Mouse (Mus musculus) embryonic stem cell, embryonic (primary cell): ENCODE results near the gene Pde8b.
"Not testable (repeated sequence)": the region's sequence is repeated elsewhere in the genome, so short reads cannot be mapped to it uniquely, and the experiment has no call there.

Experiments used
- CTCF ChIA-PET, 4 experiments: fragments of 300-600 bp in 2 of 4; fragments of 350-600 bp in 2 of 4; sonication (Branson Sonifier 250); formaldehyde crosslinking; loops; one replicate each; lab custom pipeline; 2022; ENCODE audit warnings: inconsistent platforms in 2 of 4; lab: Charles Lee
- POLR2A ChIA-PET, 4 experiments: fragments of 300-600 bp in 2 of 4; fragments of 350-600 bp in 2 of 4; sonication (Branson Sonifier 250); formaldehyde crosslinking; loops; one replicate each; lab custom pipeline; 2022; ENCODE audit warnings: antibody characterized with exemption in 4 of 4, inconsistent platforms in 1 of 4; lab: Charles Lee

The Pde8b gene

DNA sequence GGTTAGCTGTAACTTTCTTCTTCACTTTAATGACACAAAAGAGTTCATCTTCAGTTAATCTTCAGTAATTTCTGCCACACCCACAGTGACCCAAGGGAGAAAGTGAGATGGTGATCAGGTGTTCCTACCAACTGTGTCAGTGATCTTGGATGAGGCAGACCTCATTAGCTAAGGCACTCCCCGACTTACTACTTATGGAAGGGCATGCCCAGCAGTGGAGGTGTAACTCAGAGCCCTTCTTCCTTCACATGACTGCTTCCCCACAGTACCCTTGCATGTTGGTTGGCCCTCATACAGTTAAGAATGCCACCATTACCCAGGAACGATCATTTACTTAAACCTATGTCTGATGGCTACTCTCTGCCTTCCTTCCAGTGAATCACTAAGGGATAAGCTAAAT lies 25.6 kb downstream of the Pde8b start:
- CTCF ChIA-PET: no interaction called here

DNA sequence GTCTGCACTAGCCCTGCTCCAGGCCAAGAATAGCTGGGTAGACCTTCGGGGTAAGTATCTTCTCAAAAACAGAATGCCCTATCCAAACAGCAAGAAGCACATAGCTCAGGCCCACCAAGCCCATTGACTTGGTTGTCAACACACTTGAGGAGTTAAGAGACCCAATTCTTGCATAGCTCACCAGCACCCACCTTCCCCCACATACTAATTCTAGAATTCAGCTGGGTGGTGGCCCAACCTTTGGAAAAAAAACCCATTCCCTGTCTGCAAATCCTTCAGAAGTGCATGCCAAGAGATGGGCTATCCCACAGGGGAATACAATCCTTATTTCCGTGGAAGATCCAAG lies 26.7 kb downstream of the Pde8b start:
- CTCF ChIA-PET: interaction anchor here in 2 of 4 experiments (0.6 to 0.7 kb wide), 2 partner anchors 19 to 1876 kb away, joined by 3 read pairs; no protein-coding TSS in a partner anchor
- POLR2A ChIA-PET: interaction anchor here in 2 of 4 experiments (0.6 to 1.2 kb wide), 3 partner anchors 44 to 220 kb away, joined by 3 to 4 read pairs (median 3); no protein-coding TSS in a partner anchor

More for the DNA sequence above, 25.6 kb downstream of the Pde8b start:
- POLR2A ChIA-PET: interaction anchor here in 1 of 4 experiments (0.9 kb wide), 1 partner anchor 26 kb away, joined by 3 read pairs; the partner anchor contains the start of gene Pde8b

DNA sequence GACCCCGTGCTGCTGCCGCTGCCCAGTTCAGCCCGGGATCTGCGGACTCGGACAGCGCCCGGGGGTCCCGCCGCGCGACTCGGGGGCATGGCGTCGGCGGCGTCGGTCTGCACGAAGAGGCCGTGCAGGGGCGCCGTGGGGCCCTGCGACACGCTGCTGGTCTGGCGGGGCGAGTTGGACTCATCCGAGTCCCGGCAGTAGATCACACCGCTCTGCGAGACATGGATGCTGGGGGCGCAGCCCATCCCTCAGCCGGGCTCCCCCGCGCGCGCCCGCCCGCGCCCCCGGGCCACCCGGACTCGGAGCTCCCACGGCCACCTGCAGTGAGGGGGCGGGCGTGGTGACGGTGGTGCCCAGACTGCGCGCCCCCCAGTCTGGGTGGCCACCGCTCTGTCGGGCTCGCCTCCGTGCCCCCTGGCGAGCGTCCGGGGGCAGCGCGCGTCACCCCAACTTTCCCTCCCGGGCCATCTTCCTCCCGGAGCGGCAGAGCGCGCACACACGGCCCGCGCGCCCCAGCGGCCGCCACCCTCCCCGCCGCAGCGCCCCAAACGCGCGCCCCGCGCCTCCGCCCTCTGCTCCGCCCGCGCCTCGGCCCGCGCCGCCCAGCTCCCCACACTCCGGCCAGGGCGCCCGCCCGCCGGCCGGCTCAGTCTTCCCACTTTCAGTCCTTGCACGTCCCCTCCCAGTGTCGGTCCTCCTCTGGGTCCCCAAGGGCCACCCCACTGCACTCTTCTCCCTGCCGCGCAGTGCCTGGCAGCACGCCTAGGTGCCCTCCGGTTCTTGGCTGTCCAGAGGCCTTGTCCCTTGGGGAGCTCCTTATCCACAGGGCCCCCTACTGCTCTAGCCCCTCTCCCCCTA lies 27.3 kb downstream of the Pde8b start:
- POLR2A ChIA-PET: interaction anchor here in 3 of 4 experiments (0.6 to 1.3 kb wide), 8 partner anchors 43 to 282 kb away, joined by 3 to 7 read pairs (median 4); no protein-coding TSS in a partner anchor
- CTCF ChIA-PET: interaction anchor here (0.6 to 1.2 kb wide), 5 partner anchors 18 to 1877 kb away, joined by 3 to 12 read pairs (median 3); partner anchors contain the start of gene Wdr41 (in 1 of the 4)

DNA sequence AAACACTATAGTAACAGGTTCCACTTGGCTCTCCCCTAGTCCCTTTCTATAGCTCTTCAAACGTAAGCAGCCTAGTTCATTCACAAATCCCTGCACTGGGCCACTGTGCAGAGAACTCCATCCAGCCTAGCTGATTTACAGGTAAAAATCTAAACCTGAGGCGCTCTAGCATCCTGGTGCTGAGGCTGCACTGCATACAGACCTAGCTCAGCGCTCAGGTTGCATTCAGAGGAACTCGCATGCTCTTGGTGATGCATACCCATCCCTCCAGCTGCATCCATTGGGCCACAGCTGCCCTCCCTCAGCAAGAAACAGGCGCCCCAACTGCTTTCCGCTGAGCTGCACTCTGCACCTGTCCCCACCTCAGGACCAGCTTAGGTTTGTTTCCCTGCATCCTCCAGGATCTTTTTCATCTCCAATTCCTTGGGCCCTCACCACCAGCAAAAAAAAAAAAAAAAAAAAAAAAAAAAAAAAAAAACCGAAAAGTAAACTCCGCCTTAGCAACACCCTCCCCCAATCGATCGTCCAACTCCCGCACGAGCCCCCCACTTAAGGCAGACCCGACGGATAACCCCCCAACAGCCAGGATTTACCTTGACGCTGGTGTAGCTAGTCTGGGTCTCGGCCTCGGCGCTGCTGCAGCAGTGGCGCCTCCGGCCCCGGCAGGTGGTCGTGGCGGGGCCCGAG lies 28.1 kb downstream of the Pde8b start:
- CTCF ChIA-PET: interaction anchor here in 3 of 4 experiments (0.5 to 1.2 kb wide), 5 partner anchors 18 to 910 kb away, joined by 3 to 12 read pairs (median 4); partner anchors contain the start of genes Sv2c (in 1 of the 3) and Wdr41 (in 1 of the 3)
- POLR2A ChIA-PET: interaction anchor here (0.6 to 1.3 kb wide), 13 partner anchors 12 to 792 kb away, joined by 3 to 7 read pairs (median 4); no protein-coding TSS in a partner anchor

DNA sequence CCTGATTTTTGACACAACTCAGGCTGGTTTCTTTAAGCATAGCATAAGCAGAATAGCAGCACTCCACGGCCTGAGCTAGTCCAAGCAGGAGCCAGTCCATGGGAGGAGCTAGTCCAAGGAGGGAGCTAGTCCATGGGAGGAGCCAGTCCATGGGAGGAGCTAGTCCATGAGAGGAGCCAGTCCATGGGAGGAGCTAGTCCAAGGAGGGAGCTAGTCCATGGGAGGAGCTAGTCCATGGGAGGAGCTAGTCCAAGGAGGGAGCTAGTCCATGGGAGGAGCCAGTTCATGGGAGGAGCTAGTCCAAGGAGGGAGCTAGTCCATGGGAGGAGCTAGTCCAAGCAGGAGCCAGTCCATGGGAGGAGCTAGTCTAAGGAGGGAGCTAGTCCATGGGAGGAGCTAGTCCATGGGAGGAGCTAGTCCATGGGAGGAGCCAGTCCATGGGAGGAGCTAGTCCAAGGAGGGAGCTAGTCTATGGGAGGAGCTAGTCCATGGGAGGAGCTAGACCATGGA lies 34.4 kb downstream of the Pde8b start:
- ChIA-PET CTCF (interaction anchor here in 2 of 4 experiments (0.5 to 0.6 kb wide), 3 partner anchors 107 to 685 kb away, joined by 3 to 4 read pairs (median 4); partner anchors contain the start of gene Zbed3 (in 1 of the 2)), POLR2A (interaction anchor here in 3 of 4 experiments (0.7 to 2.0 kb wide), 10 partner anchors 11 to 240 kb away, joined by 3 to 8 read pairs (median 4); partner anchors contain the start of gene Wdr41 (in 1 of the 3))

DNA sequence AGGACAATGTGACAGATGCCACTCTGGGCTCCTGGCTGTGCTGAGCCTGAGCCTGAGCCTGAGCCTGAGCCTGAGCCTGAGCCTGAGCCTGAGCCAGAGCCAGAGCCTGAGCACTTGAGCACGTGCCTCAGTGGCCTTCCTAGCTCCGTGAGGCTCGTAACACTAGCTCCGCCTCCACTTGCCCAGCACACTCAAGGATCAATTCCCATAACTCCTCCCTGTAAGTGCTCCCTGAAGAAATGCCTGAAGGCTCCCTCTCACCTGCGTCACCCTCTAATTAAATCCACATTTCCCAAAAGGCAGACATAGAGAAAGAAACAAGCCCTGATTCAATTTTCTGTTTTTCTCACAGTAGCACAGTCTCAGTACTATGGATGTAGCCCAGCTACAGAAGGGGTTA lies 37.8 kb downstream of the Pde8b start:
- ChIA-PET CTCF (no interaction called here), POLR2A (no interaction called here)

DNA sequence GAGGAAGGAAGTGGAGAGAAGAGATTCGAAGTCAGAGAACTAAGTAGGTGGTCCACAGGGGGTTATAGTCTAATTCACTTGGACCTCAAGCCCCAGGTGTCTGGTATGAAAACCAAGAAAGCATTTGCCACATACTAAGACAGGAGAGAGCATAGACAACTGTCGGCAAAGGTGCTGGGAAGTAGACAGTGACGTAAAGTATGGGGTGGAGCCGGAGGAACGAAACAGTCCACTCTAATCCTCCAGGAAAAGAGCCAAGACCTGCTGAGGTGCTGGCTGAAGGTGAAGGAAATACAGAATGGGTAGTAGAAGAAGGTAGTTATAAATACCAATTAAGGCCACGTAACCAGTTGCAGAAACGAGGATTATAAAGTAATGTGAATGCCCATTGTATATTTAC lies 42.8 kb downstream of the Pde8b start:
- POLR2A ChIA-PET, CTCF ChIA-PET: not testable (repeated sequence)

DNA sequence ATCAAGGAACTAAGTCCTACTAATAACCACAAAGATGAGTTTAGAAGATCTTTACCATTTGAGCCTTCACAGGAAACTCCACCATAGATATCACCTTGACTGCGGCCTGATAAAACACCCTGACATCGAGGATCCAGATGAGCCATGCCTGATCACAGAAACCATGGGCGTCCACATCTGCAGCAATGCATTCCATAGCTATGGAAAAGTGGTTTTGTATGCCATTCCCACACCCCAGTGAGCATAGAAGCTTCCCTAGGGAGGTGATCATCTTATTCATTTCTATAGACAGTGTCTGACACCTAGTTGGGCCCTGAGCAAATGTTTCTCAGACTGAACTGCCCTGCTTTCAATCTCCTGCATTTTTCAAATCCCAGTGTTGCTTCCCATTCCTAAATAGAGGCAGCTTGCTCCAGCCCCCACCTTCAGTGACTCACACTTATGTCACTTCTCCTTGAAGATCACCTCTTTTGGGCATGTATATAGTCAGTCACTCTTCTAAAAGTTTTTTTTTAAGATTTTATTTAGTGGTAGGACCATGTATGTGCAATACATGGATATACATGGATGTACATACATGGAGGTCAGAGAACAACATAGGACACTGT lies 47.9 kb downstream of the Pde8b start:
- CTCF ChIA-PET: no interaction called here
- POLR2A ChIA-PET: no interaction called here

DNA sequence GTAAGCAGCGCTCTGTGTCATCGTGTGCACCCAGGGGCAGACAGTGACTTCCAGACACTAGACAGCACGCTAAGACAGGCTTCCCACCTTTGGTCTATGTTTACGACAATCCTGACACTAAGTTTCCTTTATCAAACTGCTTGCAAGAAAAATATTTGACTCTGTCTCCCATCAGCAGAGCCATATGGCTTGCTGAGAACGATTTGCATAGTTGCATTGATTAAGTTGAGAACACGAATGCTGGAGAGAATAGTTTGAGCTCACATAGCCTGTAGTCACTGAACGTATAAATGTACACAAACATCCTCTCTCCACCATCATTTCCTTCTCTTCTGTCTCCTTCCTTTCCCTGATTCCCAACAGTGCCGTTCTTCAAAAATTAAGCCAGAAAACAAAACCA lies 49.3 kb downstream of the Pde8b start:
- CTCF ChIA-PET: no interaction called here
- POLR2A ChIA-PET: no interaction called here

DNA sequence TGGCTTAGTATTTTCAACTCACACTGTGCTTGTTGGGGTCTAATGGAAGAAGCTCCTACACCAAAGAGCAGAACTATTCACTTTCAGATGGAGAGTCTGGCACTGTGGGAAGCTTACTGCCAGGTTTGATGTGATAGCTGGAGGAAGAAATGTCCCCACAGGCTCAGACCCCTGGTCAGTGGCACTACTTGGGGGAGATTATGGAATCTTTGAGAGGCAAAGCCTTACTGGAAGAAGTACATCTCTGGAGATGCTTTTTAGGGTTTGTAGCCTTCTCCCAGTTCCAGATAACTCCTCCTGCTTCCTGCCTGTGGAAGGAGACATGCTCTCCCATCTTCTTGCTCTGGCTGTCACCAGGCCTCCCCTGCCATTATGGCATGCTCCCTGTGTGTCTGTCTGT lies 50.1 kb downstream of the Pde8b start:
- POLR2A ChIA-PET: no interaction called here
- CTCF ChIA-PET: interaction anchor here in 1 of 4 experiments (0.7 kb wide), 1 partner anchor 88 kb away, joined by 3 read pairs; no protein-coding TSS in a partner anchor

DNA sequence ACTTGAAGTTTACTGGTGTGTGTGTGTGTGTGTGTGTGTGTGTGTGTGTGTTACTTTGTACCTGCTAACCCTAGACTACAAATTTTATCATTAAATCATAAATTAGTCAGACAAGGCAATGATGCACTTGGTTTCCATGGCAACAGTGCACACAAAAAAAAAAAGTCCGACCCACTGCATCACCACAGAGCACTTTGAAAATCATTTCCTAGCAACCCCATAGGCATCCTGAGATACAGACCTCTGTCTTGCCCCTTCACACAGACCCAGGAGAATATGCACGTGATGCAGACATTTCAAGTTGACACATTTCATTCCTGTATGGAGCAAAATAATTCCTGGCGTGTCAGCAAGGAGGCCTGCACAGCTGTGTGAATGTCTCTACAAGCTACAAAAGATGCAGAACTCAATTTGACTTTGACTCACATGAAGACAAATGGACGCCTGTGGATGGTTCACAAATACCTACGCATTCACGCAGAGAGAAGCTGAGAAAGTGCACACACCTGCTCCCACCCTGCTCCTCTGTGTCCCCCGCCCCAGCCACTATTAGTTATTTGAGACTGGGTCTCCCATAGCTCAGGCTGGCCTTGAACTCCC lies 53.9 kb downstream of the Pde8b start:
- CTCF ChIA-PET: no interaction called here
- POLR2A ChIA-PET: interaction anchor here in 1 of 4 experiments (0.9 to 1.3 kb wide), 2 partner anchors 20 to 128 kb away, joined by 4 to 7 read pairs; no protein-coding TSS in a partner anchor

DNA sequence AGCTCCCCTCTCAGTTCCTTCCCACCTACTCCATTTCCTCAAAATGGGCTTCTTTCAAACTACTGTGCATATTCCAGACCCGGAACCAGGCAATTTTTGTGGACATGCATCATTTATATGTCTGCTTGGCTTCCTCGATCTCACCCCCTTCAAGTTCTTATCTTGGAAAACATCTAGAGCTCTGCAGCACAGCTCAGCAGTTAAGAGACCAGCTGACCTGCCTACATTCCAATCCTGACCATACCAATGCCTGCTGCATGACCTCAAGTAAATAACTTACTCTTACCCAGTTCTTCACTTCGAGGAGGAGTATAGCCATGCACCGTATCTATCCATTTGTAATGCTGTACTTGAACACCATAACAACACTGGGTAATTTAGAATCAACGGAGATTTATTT lies 58.2 kb downstream of the Pde8b start:
- ChIA-PET POLR2A (no interaction called here), CTCF (no interaction called here)

DNA sequence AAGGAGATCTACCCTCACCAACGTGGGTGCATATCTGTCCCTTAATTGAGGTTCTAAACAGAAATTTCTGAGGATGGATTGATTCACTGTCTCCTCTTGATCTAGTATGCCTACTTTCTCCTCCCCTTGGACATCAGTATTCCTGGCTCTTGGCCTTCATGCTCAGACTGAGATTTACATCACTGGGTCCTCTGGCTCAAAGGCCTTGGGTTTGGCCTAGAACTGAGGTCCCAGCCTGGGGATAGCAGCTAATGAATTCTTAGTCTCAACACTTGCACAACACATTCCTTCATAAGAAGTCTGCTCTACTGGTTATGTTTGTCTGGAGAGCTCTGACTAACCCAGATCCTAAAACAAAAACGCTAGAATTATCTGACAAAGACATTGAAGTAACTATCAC lies 61.0 kb downstream of the Pde8b start:
- CTCF ChIA-PET: no interaction called here
- POLR2A ChIA-PET: no interaction called here

DNA sequence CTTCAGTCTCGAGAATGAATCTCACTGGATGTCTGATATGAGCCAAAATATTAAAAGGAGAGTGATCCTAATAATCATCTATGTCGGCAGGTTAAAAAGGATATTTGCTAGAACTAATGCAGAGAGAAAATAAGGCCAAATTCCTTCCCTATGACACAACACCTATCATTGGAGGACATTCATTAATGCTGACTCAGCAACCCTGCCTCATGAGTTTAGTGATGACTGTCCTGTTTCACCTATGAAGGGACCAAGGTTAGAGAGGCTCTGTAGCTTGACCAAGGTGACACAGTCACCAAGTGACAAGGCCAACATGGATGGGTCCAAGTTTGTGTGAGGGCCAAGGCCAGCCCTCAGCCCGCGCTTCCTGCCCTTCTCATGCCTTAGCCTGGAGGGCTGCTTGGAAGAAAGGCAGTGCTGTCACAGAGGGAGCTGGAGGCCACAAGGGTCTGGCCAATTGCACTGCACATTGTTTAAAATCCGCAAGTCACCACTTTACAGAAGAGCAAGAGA lies 62.9 kb downstream of the Pde8b start:
- CTCF ChIA-PET: no interaction called here
- POLR2A ChIA-PET: interaction anchor here in 1 of 4 experiments (1.3 kb wide), 1 partner anchor 21 kb away, joined by 4 read pairs; no protein-coding TSS in a partner anchor

DNA sequence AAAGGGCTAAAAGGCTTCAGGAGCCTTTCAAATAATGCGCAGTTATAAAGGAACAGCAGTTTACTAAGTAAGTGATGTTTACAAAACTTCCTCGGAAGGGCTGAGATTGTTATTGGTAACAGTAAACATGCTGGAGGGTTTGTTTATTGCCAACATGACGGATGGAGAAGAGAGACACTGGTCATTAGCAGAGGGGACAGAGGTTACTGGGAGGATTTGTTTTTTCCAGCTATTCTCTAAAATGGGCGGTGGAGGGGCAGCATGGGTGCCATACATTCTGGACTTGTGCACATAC lies 63.4 kb downstream of the Pde8b start:
- ChIA-PET CTCF (no interaction called here), POLR2A (interaction anchor here in 1 of 4 experiments (1.3 kb wide), 1 partner anchor 20 kb away, joined by 4 read pairs; no protein-coding TSS in a partner anchor)

DNA sequence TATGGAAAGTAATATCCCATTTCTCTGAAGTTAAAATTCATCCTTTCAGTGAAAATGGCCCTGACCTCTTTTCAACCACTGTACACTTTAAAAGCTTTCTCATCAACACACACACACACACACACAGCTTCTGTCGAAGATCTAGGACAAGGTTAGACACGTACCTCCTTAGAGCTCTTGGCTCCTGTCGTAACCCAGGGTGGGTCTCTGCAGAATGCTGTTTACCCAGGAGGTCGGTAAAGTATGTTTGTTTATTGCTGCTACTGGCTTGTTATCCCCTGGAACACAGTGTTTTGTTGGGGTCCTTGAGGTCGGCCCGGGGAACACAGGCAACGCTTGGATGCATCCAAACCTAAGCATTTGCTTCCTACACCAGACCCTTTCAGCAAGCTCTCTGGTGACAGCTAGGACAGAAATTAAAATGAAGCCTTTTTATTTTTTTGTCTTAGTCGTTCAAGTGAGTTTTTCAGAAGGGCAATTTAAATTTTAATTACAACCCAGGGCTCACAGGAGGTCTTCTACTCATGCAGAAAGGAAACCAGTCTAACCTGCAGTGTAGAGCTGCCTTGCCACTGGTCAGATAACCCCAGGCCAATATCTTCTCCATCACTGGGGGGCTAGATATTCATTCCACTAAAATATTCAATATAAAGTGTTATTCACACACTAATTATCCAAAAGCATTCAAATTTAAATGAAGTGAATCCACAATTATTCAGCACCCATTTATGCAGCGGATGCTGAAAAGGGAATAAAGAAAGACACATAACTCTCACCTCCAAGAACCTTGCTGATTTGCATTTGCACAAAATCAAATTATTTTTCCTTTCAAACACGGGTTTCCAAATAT lies 64.0 kb downstream of the Pde8b start:
- POLR2A ChIA-PET: interaction anchor here in 1 of 4 experiments (1.4 kb wide), 1 partner anchor 140 kb away, joined by 4 read pairs; no protein-coding TSS in a partner anchor
- CTCF ChIA-PET: no interaction called here

DNA sequence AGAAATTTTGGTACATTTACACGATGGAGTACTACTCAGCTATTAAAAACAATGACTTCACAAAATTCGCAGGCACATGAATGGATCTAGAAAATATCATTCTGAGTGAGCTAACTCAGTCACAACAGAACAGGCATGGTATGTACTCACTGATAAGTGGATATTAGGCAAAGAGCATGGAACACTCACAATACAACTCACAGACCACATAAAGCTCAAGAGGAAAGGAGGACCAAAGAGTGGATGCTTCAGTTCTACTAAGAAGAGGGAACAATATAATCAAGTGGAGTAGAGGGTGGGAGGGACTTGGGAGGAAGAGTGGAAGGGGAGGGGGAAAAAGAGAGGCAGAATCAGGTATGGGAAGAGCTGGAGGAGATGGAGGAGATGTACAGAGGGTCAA lies 66.5 kb downstream of the Pde8b start:
- ChIA-PET CTCF (interaction anchor here in 1 of 4 experiments (0.6 kb wide), 1 partner anchor 421 kb away, joined by 9 read pairs; no protein-coding TSS in a partner anchor), POLR2A (interaction anchor here in 1 of 4 experiments (1.1 kb wide), 1 partner anchor 15 kb away, joined by 3 read pairs; no protein-coding TSS in a partner anchor)
